Mouse (Mus musculus): ENCODE results near the gene Ubr1. TPM values are rescaled to one million over a fixed set of nuclear protein-coding genes. Genes with fewer than 3 reads are reported as not detected.

Gene Ubr1
- total RNA-seq (2014; rRNA removed) (27.8 and 34.8 TPM in 2 replicates), polyA plus RNA-seq (2015; fragmentation: Nextera tagmentation; extraction: Ambion mirVana) (27.3 and 27.5 TPM in 2 replicates)

DNA sequence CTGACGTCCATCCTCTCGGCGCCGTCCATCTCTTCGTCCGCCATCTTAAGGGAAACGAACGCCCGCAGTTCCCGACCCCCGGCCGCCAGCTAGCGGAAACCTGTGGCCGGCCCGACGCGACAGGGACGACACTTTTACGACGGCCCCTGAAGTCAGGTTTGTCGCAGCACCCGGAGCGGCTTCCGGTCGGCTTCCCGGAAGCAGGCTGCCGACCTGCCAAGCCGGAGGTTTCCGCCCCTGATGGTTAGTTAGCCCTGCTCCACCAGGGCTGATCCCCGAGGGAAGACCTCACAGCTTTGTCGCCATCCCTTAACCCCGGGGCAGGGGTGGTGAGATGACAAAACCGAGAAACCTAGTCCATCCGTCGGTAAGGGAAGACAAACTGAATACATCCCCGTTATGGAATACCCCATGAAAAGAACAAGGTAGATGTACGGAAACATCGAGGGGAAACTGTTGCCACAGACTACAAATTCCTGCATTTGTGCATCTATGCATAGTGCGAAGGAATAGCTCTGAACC is at the start of gene Ubr1:
TSS of gene Ubr1 (minus strand) at position 157 of the 522 bp plus-strand sequence.
- ATAC-seq (peak; percentile 94), DNase-seq (ENCODE audit: low spot score) (peak; percentile 96)
- Histone ChIP-seq H3K9me3 (ENCODE audit: low read length) (no peaks in the 10 kb centered on the region), H3K9ac (replicated peaks; ENCODE audit: low read length) (peak within 1 kb of the TSS; percentile 83), H3K27me3 (ENCODE audit: insufficient read depth, low read length) (no peaks in the 10 kb centered on the region), H3K36me3 (ENCODE audit: insufficient read depth, low read length) (no peaks in the 10 kb centered on the region; the same call in 1 of the 2 replicates), H3K4me3 (ENCODE audit: low read length) (peak within 1 kb of the TSS; percentile 83), H3K27ac (peak within 1 kb of the TSS; percentile 87), H3K4me1 (ENCODE audit: insufficient read depth, low read length) (peaks cover 12% of the 10 kb centered on the region), H3K4me2 (ENCODE audit: low read depth, low read length) (peak within 1 kb of the TSS; percentile 89)
- under 1% methylated on average over 39 of the region's 39 CpGs for WGBS
- peak; percentile 40 for TF ChIP-seq CTCF (IDR thresholded peaks at IDR 0.05; ENCODE audit: low read depth)

DNA sequence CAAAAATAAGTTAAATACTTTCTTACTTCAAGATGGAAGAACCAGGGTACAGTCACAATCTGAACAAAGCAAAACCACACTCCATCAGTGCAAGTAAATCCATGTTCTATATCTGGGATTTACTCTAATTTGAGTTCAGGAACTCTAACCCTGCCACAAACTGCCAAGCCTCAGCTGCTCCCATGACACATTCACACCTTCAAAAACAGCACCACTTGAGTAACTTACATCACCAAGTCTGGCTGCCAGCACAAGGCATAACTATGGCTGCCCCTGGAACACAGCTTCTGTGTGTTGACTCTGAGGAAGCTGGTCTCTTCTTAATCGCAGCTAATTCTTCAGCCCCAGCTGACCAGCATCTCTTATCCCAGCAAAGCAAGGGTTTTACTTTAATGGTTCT is 46.6 kb upstream of the Ubr1 start:
- Histone ChIP-seq H3K27ac (no peak overlapping the region), H3K9me3 (ENCODE audit: low read length) (no peaks in the 10 kb centered on the region), H3K9ac (replicated peaks; ENCODE audit: low read length) (no peak overlapping the region), H3K4me2 (ENCODE audit: low read depth, low read length) (no peak overlapping the region), H3K4me3 (ENCODE audit: low read length) (no peak overlapping the region), H3K4me1 (ENCODE audit: insufficient read depth, low read length) (no peaks in the 10 kb centered on the region), H3K36me3 (ENCODE audit: insufficient read depth, low read length) (peaks cover 24% of the 10 kb centered on the region), H3K27me3 (ENCODE audit: insufficient read depth, low read length) (no peaks in the 10 kb centered on the region)
- WGBS: 97% methylated on average over 1 of the region's 1 CpGs
- TF ChIP-seq CTCF (IDR thresholded peaks at IDR 0.05; ENCODE audit: low read depth): no peak
- DNase-seq (ENCODE audit: low spot score): no peak
- ATAC-seq: no peak

DNA sequence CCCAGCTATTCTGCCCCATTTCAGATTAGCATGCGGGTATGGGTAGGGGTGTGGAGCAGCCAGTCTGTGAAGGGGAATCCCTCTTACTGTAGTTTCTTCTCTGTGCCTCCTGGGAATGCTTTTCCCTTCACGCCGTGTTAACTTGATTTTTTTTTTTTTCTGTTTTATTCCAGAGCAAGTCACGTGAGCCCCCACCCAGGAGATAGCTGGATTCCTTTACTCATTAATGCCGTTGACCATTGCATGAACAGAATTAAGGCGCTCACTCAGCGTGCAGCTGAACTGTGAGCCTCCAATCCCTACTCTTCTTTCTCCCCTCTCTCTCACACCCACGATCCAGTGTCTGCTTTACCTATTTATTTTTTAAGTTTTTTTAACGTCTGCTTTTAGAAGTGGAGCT is 45.7 kb upstream of the Ubr1 start:
- WGBS: 86% methylated on average over 9 of the region's 9 CpGs

DNA sequence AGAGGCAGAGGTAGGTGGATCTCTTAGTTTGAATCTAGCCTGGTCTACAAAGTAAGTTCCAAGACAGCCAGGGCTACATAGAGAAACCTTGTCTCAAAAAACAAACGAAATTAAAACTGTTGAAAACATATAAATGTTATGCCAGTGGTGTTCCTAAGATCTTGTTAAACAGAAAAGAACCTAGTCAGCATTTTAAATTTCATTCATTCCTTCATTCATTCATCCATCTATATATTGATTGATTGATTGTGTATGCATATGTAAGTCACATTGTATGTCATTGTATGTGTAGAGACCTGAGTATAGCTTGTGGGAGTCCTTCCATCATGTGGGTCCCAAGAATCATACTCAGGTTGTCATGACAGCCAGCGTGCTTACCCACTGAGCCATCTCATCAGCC is 45.0 kb upstream of the Ubr1 start:
- H3K4me2 ChIP-seq (ENCODE audit: low read depth, low read length): no peak overlapping the region
- DNase-seq (ENCODE audit: low spot score) (no peak), ATAC-seq (no peak)
- WGBS: 84% methylated on average over 2 of the region's 2 CpGs
- H3K4me1 ChIP-seq (ENCODE audit: insufficient read depth, low read length): no peaks in the 10 kb centered on the region
- no peak for TF ChIP-seq CTCF (IDR thresholded peaks at IDR 0.05; ENCODE audit: low read depth)
- no peak overlapping the region for H3K4me3 ChIP-seq (ENCODE audit: low read length)
- no peaks in the 10 kb centered on the region for H3K27me3 ChIP-seq (ENCODE audit: insufficient read depth, low read length)
- H3K9me3 ChIP-seq (ENCODE audit: low read length): no peaks in the 10 kb centered on the region
- peaks cover 35% of the 10 kb centered on the region for H3K36me3 ChIP-seq (ENCODE audit: insufficient read depth, low read length)
- H3K27ac ChIP-seq: no peak overlapping the region
- H3K9ac ChIP-seq (replicated peaks; ENCODE audit: low read length): no peak overlapping the region

More for the DNA sequence above, 45.7 kb upstream of the Ubr1 start:
- H3K9me3 ChIP-seq (ENCODE audit: low read length): no peaks in the 10 kb centered on the region
- ATAC-seq (no peak), DNase-seq (ENCODE audit: low spot score) (no peak)
- no peaks in the 10 kb centered on the region for H3K4me1 ChIP-seq (ENCODE audit: insufficient read depth, low read length)
- no peak overlapping the region for H3K9ac ChIP-seq (replicated peaks; ENCODE audit: low read length)
- H3K27ac ChIP-seq: no peak overlapping the region
- no peak for TF ChIP-seq CTCF (IDR thresholded peaks at IDR 0.05; ENCODE audit: low read depth)
- no peaks in the 10 kb centered on the region for H3K27me3 ChIP-seq (ENCODE audit: insufficient read depth, low read length)
- no peak overlapping the region for H3K4me2 ChIP-seq (ENCODE audit: low read depth, low read length)
- H3K4me3 ChIP-seq (ENCODE audit: low read length): no peak overlapping the region
- peaks cover 33% of the 10 kb centered on the region for H3K36me3 ChIP-seq (ENCODE audit: insufficient read depth, low read length)

DNA sequence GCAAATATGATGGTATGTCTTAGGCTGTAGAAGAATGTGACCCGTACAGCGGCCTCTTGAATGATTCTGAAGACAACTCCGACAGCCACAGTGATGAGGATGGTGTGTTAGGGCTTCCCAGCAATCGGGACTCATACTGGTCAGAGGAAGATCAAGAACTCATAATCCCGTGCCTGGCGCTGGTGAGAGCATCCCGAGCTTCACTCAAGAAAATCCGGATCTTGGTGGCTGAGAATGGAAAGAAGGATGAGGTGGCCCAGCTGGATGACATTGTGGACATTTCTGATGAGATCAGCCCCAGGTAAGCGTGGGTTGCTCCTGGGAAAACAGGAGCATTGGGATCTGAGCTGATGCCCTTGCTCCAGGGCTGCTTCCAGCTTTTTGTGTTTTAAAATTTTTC is 42.2 kb upstream of the Ubr1 start:
- no peak for TF ChIP-seq CTCF (IDR thresholded peaks at IDR 0.05; ENCODE audit: low read depth)
- ATAC-seq (no peak), DNase-seq (ENCODE audit: low spot score) (no peak)
- Histone ChIP-seq H3K9ac (replicated peaks; ENCODE audit: low read length) (no peak overlapping the region), H3K27me3 (ENCODE audit: insufficient read depth, low read length) (no peaks in the 10 kb centered on the region), H3K4me3 (ENCODE audit: low read length) (no peak overlapping the region), H3K36me3 (ENCODE audit: insufficient read depth, low read length) (peaks cover 33% of the 10 kb centered on the region), H3K4me1 (ENCODE audit: insufficient read depth, low read length) (no peaks in the 10 kb centered on the region), H3K4me2 (ENCODE audit: low read depth, low read length) (no peak overlapping the region), H3K27ac (no peak overlapping the region), H3K9me3 (ENCODE audit: low read length) (no peaks in the 10 kb centered on the region)
- 94% methylated on average over 9 of the region's 9 CpGs for WGBS

DNA sequence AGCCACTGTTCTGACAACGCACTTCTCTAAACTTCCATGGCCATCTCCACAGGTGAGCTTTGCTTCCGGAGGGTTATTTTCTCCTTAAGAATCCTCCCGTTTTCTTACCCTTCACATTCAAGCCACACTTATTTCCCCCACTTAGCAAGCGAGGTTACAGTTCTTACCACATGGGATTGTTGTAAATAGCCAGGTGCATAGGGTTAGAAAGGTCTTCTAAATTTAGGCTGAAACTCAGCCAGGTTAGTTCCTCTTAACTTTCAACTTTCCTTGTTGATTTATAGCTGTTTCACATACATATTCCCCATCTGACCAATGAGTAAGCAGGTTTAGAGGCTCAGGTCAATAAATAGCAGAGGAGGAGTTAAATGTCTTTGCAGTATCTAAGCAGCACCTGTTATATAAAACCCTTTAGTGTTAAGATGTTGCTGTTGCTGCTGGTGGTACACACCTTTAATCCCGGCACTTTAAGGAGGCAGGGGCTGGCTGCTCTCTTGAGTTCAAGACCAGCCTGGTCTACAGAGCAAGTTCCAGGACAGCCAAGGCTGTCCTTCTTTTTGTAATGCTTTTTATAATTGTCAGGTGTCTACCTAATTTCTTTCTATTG is 38.7 kb upstream of the Ubr1 start:
- H3K4me3 ChIP-seq (ENCODE audit: low read length): peak overlapping the region; percentile 82
- no peaks in the 10 kb centered on the region for H3K4me1 ChIP-seq (ENCODE audit: insufficient read depth, low read length)
- ATAC-seq: no peak
- peak overlapping the region; percentile 93 for H3K4me2 ChIP-seq (ENCODE audit: low read depth, low read length)
- no peak for DNase-seq (ENCODE audit: low spot score)
- H3K9ac ChIP-seq (replicated peaks; ENCODE audit: low read length): peak overlapping the region; percentile 71
- no peak overlapping the region for H3K27ac ChIP-seq
- no peaks in the 10 kb centered on the region for H3K27me3 ChIP-seq (ENCODE audit: insufficient read depth, low read length)
- TF ChIP-seq CTCF (IDR thresholded peaks at IDR 0.05; ENCODE audit: low read depth): no peak
- H3K36me3 ChIP-seq (ENCODE audit: insufficient read depth, low read length): peaks cover 19% of the 10 kb centered on the region
- WGBS: 23% methylated on average over 5 of the region's 5 CpGs
- no peaks in the 10 kb centered on the region for H3K9me3 ChIP-seq (ENCODE audit: low read length)

DNA sequence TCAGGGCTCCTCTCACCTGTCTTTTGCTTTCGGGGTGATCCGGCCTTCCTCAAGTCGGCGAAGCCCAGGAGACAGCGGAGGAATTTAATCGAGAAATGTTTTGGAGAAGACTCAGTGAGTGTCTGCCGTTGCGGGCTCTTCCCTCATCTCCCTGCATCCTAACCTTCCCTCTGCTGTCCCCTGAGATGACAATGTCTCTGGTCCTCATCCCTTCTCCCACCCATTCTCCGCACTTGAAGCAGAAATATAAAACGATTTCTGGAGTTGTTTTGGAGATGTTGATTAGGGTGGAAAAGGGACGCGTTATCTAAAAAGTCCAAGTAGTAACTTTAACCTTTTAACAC is 38.1 kb upstream of the Ubr1 start:
- peak overlapping the region; percentile 71 for H3K9ac ChIP-seq (replicated peaks; ENCODE audit: low read length)
- ATAC-seq: no peak
- no peak for TF ChIP-seq CTCF (IDR thresholded peaks at IDR 0.05; ENCODE audit: low read depth)
- H3K4me2 ChIP-seq (ENCODE audit: low read depth, low read length): peak overlapping the region; percentile 93
- H3K36me3 ChIP-seq (ENCODE audit: insufficient read depth, low read length): peaks cover 19% of the 10 kb centered on the region
- peak overlapping the region; percentile 61; the same call in 1 of the 2 replicates for H3K27ac ChIP-seq
- peak; percentile 3 for DNase-seq (ENCODE audit: low spot score)
- WGBS: under 1% methylated on average over 12 of the region's 12 CpGs
- no peaks in the 10 kb centered on the region for H3K27me3 ChIP-seq (ENCODE audit: insufficient read depth, low read length)
- H3K4me1 ChIP-seq (ENCODE audit: insufficient read depth, low read length): no peaks in the 10 kb centered on the region
- peak overlapping the region; percentile 82 for H3K4me3 ChIP-seq (ENCODE audit: low read length)
- no peaks in the 10 kb centered on the region for H3K9me3 ChIP-seq (ENCODE audit: low read length)

Data from hindbrain, postnatal 0 days (tissue).